Mouse (Mus musculus) forebrain, embryonic 10.5 days (tissue): ENCODE results near the gene Rtel1. TPM values are rescaled to one million over a fixed set of nuclear protein-coding genes. Genes with fewer than 3 reads are reported as not detected.
"Not testable (repeated sequence)": the region's sequence is repeated elsewhere in the genome, so short reads cannot be mapped to it uniquely, and the experiment has no call there.

Source experiments
- DNase-seq: peaks from one replicate; pipeline ENCODE4 v3.0.0-alpha.2; 2017; ENCODE audit warnings: low spot score; ENCODE audit errors: extremely low spot score
- H3K27ac ChIP-seq: fragments of 300-500 bp; sonication (generic); 2 replicates; pipeline ENCODE4 v1.5.1; 2016; ENCODE audit warnings: mild to moderate bottlenecking
- H3K27me3 ChIP-seq: fragments of 300-500 bp; sonication (generic); 2 replicates; pipeline ENCODE4 v1.6.1; 2016; ENCODE audit warnings: mild to moderate bottlenecking; ENCODE audit not compliant: poor library complexity, severe bottlenecking
- H3K36me3 ChIP-seq: fragments of 300-500 bp; sonication (generic); replicated peaks from 2 replicates; pipeline ENCODE4 v1.6.1; 2016; ENCODE audit warnings: mild to moderate bottlenecking, moderate library complexity
- H3K4me1 ChIP-seq: fragments of 300-500 bp; sonication (generic); 2 replicates; pipeline ENCODE4 v1.6.1; 2016
- H3K4me3 ChIP-seq: fragments of 300-500 bp; sonication (generic); 2 replicates; pipeline ENCODE4 v1.5.1; 2016; ENCODE audit warnings: mild to moderate bottlenecking, moderate library complexity
- H3K9me3 ChIP-seq: fragments of 300-500 bp; sonication (generic); 2 replicates; pipeline ENCODE4 v1.6.1; 2016; ENCODE audit warnings: mild to moderate bottlenecking, moderate library complexity
- WGBS: fragments of 180-500 bp; shearing (Covaris S2); methylation state at CpG from one replicate; pipeline ENCODE4 v1.1.7; 2016; 5-methylcytosine and 5-hydroxymethylcytosine counted together
- polyA plus RNA-seq: library from polyadenylated mRNA; unstranded; fragments of >200 nt; fragmentation: Nextera tagmentation; extraction: Ambion mirVana; gene quantifications from 2 replicates; pipeline ENCODE4 v1.2.1, GENCODE M21; 2016

The Rtel1 gene
- polyA plus RNA-seq = 81.3 and 83.6 TPM in 2 replicates

- peaks cover 22% of the 10 kb centered on the region for H3K27me3 ChIP-seq
- WGBS = 6% methylated on average over 40 of the region's 40 CpGs
- H3K27ac ChIP-seq = peak within 1 kb of the TSS; percentile 90
- peaks cover 31% of the 10 kb centered on the region for H3K36me3 ChIP-seq
- DNase-seq = peak; percentile 91
- no peaks in the 10 kb centered on the region for H3K9me3 ChIP-seq
- peak within 1 kb of the TSS; percentile 68 for H3K4me3 ChIP-seq
- H3K4me1 ChIP-seq = peaks cover 18% of the 10 kb centered on the region
Observed at GRCm38 (mm10) chr2:181319248-181320102, at the start of gene Rtel1. TSS of gene Rtel1 (plus strand) at chr2:181319739.

GRCm38 (mm10) chr2:181272092-181272491 lies 47.4 kb upstream of the Rtel1 start:
- H3K4me1 ChIP-seq = no peaks in the 10 kb centered on the region
- H3K4me3 ChIP-seq = no peak overlapping the region
- peaks cover 92% of the 10 kb centered on the region for H3K36me3 ChIP-seq
- no peak for DNase-seq
- H3K27me3 ChIP-seq = no peaks in the 10 kb centered on the region
- H3K9me3 ChIP-seq = no peaks in the 10 kb centered on the region
- no peak overlapping the region for H3K27ac ChIP-seq
- 83% methylated on average over 2 of the region's 2 CpGs for WGBS

GRCm38 (mm10) chr2:181273829-181274228 lies 45.7 kb upstream of the Rtel1 start:
- Histone ChIP-seq H3K4me3 (no peak overlapping the region), H3K36me3 (peaks cover 92% of the 10 kb centered on the region), H3K9me3 (no peaks in the 10 kb centered on the region), H3K27me3 (no peaks in the 10 kb centered on the region), H3K4me1 (no peaks in the 10 kb centered on the region), H3K27ac (no peak overlapping the region)
- DNase-seq = no peak
- 100% methylated on average over 2 of the region's 2 CpGs for WGBS

- no peaks in the 10 kb centered on the region for H3K4me1 ChIP-seq
- H3K9me3 ChIP-seq = no peaks in the 10 kb centered on the region
- no peaks in the 10 kb centered on the region for H3K27me3 ChIP-seq
- no peak for DNase-seq
- 91% methylated on average over 4 of the region's 4 CpGs for WGBS
- H3K27ac ChIP-seq = no peak overlapping the region
- H3K36me3 ChIP-seq = peaks cover 92% of the 10 kb centered on the region
- H3K4me3 ChIP-seq = no peak overlapping the region
Observed at GRCm38 (mm10) chr2:181274639-181275038, 44.9 kb upstream of the Rtel1 start.

GRCm38 (mm10) chr2:181276766-181277165 lies 42.8 kb upstream of the Rtel1 start:
- Histone ChIP-seq H3K27me3 (no peaks in the 10 kb centered on the region), H3K36me3 (peaks cover 87% of the 10 kb centered on the region), H3K4me3 (no peak overlapping the region), H3K4me1 (no peaks in the 10 kb centered on the region), H3K27ac (no peak overlapping the region), H3K9me3 (no peaks in the 10 kb centered on the region)
- no peak for DNase-seq
- 89% methylated on average over 1 of the region's 1 CpGs for WGBS

GRCm38 (mm10) chr2:181277866-181278265 lies 41.7 kb upstream of the Rtel1 start:
- no peak overlapping the region for H3K27ac ChIP-seq
- H3K27me3 ChIP-seq = no peaks in the 10 kb centered on the region
- no peaks in the 10 kb centered on the region for H3K4me1 ChIP-seq
- DNase-seq = no peak
- H3K36me3 ChIP-seq = peaks cover 90% of the 10 kb centered on the region
- 88% methylated on average over 3 of the region's 3 CpGs for WGBS
- H3K4me3 ChIP-seq = no peak overlapping the region
- no peaks in the 10 kb centered on the region for H3K9me3 ChIP-seq

- WGBS = 98% methylated on average over 1 of the region's 1 CpGs
- H3K36me3 ChIP-seq = peaks cover 89% of the 10 kb centered on the region
Observed at GRCm38 (mm10) chr2:181279968-181280367, 39.6 kb upstream of the Rtel1 start.

DNA sequence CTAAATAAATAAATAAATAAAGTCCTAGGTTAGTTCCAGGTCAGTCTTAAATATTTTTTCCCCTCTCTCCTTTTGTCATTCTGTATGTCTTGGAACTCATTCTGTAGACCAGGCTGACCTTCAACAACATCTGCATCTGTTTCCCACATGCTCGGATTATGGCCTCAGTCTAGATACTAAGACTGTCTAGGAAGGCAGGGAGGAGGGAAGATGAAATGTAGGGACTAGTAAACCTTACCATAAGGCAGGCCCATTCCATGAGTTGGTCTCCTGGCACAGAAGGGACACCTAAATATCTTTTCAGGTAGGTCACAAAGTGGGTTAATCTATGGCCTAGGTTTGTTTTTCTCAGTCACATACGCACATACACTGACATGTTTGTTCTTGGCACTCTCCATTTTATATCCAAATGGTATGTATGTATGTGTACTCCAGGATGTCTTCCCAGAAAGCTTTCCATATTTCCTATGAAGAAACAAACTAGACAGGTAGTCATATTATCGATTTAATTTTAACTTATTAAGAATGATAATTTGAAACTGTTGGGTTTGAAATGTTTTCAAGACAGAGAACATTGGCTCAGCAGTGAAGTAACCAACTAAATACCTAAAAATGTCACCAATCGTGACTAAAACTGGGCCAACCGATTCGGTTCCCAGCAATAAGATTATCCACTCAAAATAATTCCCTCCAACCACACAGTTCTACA lies 32.8 kb upstream of the Rtel1 start:
- peaks cover 45% of the 10 kb centered on the region for H3K36me3 ChIP-seq
- DNase-seq = no peak
- WGBS = 62% methylated on average over 6 of the region's 6 CpGs
- H3K27me3 ChIP-seq = no peaks in the 10 kb centered on the region
- peaks cover 25% of the 10 kb centered on the region for H3K4me1 ChIP-seq
- peak overlapping the region; percentile 98 for H3K27ac ChIP-seq
- H3K4me3 ChIP-seq = peak overlapping the region; percentile 75
- no peaks in the 10 kb centered on the region for H3K9me3 ChIP-seq

More at GRCm38 (mm10) chr2:181279968-181280367, 39.6 kb upstream of the Rtel1 start:
- DNase-seq = no peak
- H3K9me3 ChIP-seq = no peaks in the 10 kb centered on the region
- no peak overlapping the region for H3K27ac ChIP-seq
- no peaks in the 10 kb centered on the region for H3K27me3 ChIP-seq
- no peaks in the 10 kb centered on the region for H3K4me1 ChIP-seq
- H3K4me3 ChIP-seq = no peak overlapping the region

GRCm38 (mm10) chr2:181287338-181287957 lies 32.1 kb upstream of the Rtel1 start:
- Histone ChIP-seq H3K4me3 (peak overlapping the region; percentile 75), H3K36me3 (peaks cover 38% of the 10 kb centered on the region), H3K4me1 (peaks cover 25% of the 10 kb centered on the region), H3K9me3 (no peaks in the 10 kb centered on the region), H3K27me3 (no peaks in the 10 kb centered on the region), H3K27ac (peak overlapping the region; percentile 98)
- 2% methylated on average over 56 of the region's 71 CpGs for WGBS
- DNase-seq = peak; percentile 85

GRCm38 (mm10) chr2:181287958-181288350 lies 31.6 kb upstream of the Rtel1 start, which contains the start of gene Gmeb2:
TSS of gene Gmeb2 (minus strand) at chr2:181288035.
- Histone ChIP-seq H3K36me3 (peaks cover 34% of the 10 kb centered on the region), H3K4me1 (peaks cover 25% of the 10 kb centered on the region), H3K4me3 (peak within 1 kb of the TSS; percentile 75), H3K27ac (peak within 1 kb of the TSS; percentile 98)
- H3K9me3 ChIP-seq, H3K27me3 ChIP-seq: not testable (repeated sequence)
- WGBS = 9% methylated on average over 38 of the region's 38 CpGs
- peak; percentile 91 for DNase-seq

GRCm38 (mm10) chr2:181288691-181289090 lies 30.8 kb upstream of the Rtel1 start:
- Histone ChIP-seq H3K9me3 (no peaks in the 10 kb centered on the region), H3K4me1 (peaks cover 25% of the 10 kb centered on the region), H3K36me3 (peaks cover 28% of the 10 kb centered on the region), H3K27me3 (no peaks in the 10 kb centered on the region), H3K27ac (0 out of 2 replicates have a peak overlapping the region, but pooled peaks have one; percentile 98), H3K4me3 (peak overlapping the region; percentile 75)
- no peak for DNase-seq
- WGBS = 84% methylated on average over 3 of the region's 3 CpGs

- H3K4me3 ChIP-seq = no peak overlapping the region
Observed at GRCm38 (mm10) chr2:181290937-181291336, 28.6 kb upstream of the Rtel1 start.

More at GRCm38 (mm10) chr2:181290937-181291336, 28.6 kb upstream of the Rtel1 start:
- Histone ChIP-seq H3K9me3 (no peaks in the 10 kb centered on the region), H3K27ac (no peak overlapping the region), H3K4me1 (peaks cover 25% of the 10 kb centered on the region), H3K27me3 (no peaks in the 10 kb centered on the region), H3K36me3 (peaks cover 14% of the 10 kb centered on the region)
- WGBS = 79% methylated on average over 1 of the region's 1 CpGs
- no peak for DNase-seq
